Mouse (Mus musculus): Measurements from ENCODE around the gene Dbp. TPM values are rescaled to one million over a fixed set of nuclear protein-coding genes. Genes with fewer than 3 reads are reported as not detected.
A peak's percentile ranks its signal among the peaks of the same experiment; 100 is the strongest.

The Dbp gene
- polyA plus RNA-seq, 1 experiment from 2014 or later = 3.4 TPM

DNA sequence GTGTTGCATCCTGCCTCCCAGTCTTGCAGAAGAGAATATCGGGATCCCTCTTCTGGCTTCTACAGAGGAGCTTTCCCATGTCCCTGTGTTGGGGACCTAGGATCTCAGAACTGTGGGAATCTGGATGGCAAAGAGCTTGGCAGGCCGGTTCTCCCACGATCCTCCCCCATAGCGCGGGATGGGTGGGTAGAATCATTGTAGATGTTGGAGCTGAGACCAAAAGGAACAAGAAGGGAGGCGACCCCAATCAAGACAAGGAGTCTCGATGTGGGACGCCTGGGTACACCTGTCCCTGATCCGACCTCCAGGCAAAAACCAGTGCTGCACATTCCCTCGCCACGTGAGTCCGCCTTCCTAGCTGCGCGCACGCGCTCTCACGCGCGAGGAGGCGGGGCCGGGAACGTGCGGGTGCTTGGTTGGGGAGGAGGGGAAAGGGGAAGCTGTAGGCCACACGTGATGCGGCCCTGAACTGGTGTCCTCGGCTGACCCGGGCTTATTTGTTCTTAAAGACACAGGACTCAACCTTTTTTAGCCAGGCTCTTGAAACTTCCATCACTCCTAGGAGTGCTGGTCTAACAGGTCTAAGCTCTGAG, 2.6 kb downstream of the Dbp start:
- ATAC-seq (ENCODE audit: low read depth) = peak; percentile 12

DNA sequence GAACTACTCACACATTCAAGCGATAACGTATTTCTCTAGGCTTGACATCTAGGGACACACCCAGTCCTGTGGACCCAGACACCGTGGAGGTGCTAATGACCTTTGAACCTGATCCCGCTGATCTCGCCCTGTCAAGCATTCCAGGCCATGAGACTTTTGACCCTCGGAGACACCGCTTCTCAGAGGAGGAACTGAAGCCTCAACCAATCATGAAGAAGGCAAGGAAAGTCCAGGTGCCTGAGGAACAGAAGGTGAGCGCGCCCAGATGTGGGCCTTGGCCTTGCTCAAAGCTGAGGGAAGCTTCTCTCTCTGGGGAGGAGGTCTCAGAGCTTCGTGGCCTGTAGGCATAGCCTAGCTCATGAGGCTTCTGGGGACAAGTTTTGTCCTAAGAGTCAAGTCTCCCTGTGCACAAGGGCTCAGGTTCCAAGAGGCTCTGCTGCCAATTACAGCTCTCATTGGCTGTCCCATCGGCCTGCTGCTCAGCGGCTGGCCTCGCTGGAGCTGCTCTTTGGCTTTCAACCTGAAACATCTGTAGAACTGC, 3.4 kb downstream of the Dbp start:
- Histone ChIP-seq H3K27ac (replicated peaks; ENCODE audit: low read depth, low read length) (peak overlapping the region; percentile 84), H3K9me3 (ENCODE audit: control insufficient read depth, low read length) (no peaks in the 10 kb centered on the region), H3K4me3 (ENCODE audit: low read depth, low read length) (peak overlapping the region; percentile 65), H3K4me2 (ENCODE audit: low read depth, low read length) (peak overlapping the region; percentile 93), H3K27me3 (replicated peaks; ENCODE audit: control insufficient read depth, insufficient read depth, low read length) (no peaks in the 10 kb centered on the region), H3K9ac (ENCODE audit: low read depth, low read length) (peak overlapping the region; percentile 2; the same call in 1 of the 2 replicates), H3K4me1 (ENCODE audit: control insufficient read depth, insufficient read depth, low read length) (peaks cover 30% of the 10 kb centered on the region), H3K36me3 (ENCODE audit: control insufficient read depth, insufficient read depth, low read length) (peaks cover 38% of the 10 kb centered on the region)
- WGBS = 36% methylated on average over 13 of the region's 13 CpGs
- DNase-seq (ENCODE audit: low spot score) = no peak
- no peak for ATAC-seq (ENCODE audit: low read depth)

More for the DNA sequence above, 2.6 kb downstream of the Dbp start:
- peak overlapping the region; percentile 93 for H3K4me2 ChIP-seq (ENCODE audit: low read depth, low read length)
- peaks cover 30% of the 10 kb centered on the region for H3K36me3 ChIP-seq (ENCODE audit: control insufficient read depth, insufficient read depth, low read length)
- H3K9ac ChIP-seq (ENCODE audit: low read depth, low read length) = peak overlapping the region; percentile 82; the same call in 1 of the 2 replicates
- H3K4me1 ChIP-seq (ENCODE audit: control insufficient read depth, insufficient read depth, low read length) = peaks cover 32% of the 10 kb centered on the region
- DNase-seq (ENCODE audit: low spot score) = peak; percentile 94
- H3K27ac ChIP-seq (replicated peaks; ENCODE audit: low read depth, low read length) = peak overlapping the region; percentile 84
- no peaks in the 10 kb centered on the region for H3K9me3 ChIP-seq (ENCODE audit: control insufficient read depth, low read length)
- H3K27me3 ChIP-seq (replicated peaks; ENCODE audit: control insufficient read depth, insufficient read depth, low read length) = no peaks in the 10 kb centered on the region
- under 1% methylated on average over 27 of the region's 27 CpGs for WGBS
- H3K4me3 ChIP-seq (ENCODE audit: low read depth, low read length) = peak overlapping the region; percentile 65

DNA sequence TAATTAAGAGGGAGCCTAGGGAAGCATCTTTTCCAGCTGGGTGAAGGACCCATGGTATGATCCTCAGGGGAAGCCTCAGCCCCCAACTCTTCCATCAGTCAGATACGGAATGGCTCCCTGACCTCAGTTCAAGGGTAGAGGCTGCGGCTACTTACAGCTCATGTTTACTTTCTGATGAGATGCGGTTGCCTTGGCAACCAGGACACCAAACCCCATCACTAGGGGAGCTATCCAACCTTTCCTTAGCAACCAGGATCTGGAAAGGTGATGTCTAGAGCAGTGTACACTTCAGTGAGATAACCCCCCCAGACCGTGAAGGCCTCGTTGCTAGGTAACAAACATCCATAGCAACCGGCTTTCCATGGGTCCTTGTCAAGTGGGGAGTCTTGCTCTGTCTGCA, 4.1 kb downstream of the Dbp start:
- Histone ChIP-seq H3K4me2 (ENCODE audit: low read depth, low read length) (no peak overlapping the region), H3K4me1 (ENCODE audit: control insufficient read depth, insufficient read depth, low read length) (peaks cover 24% of the 10 kb centered on the region)

DNA sequence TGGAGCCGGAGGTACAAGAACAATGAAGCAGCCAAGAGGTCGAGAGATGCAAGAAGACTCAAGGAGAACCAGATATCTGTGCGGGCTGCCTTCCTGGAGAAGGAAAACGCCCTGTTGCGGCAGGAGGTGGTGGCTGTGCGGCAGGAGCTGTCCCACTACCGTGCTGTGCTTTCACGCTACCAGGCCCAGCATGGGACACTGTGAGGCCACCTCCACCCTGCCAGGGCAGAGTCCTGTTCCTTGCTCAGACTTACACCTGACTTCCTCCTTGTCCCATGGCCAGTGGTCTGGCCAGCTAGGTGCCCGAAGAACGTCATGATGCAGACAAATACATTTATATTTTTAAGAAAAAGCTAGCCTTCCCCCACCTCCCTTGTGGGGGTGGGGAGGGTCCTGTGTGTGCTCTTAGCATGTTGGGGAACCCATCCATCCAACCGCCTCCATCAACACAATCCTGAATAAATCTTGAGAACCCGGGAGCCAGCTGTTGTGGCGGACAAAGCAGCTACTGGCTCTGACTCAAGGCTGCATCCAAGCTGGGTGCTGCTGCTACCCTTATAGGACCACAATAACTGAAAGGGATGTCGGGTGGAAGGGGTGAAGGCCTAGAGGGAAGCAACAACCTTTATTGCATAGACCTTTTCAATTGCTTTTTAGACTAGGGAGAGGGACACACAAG, 4.9 kb downstream of the Dbp start:
- Histone ChIP-seq H3K9me3 (ENCODE audit: control insufficient read depth, low read length) (no peaks in the 10 kb centered on the region), H3K27me3 (replicated peaks; ENCODE audit: control insufficient read depth, insufficient read depth, low read length) (no peaks in the 10 kb centered on the region), H3K9ac (ENCODE audit: low read depth, low read length) (no peak overlapping the region), H3K27ac (replicated peaks; ENCODE audit: low read depth, low read length) (no peak overlapping the region), H3K4me2 (ENCODE audit: low read depth, low read length) (no peak overlapping the region), H3K4me1 (ENCODE audit: control insufficient read depth, insufficient read depth, low read length) (peaks cover 28% of the 10 kb centered on the region), H3K36me3 (ENCODE audit: control insufficient read depth, insufficient read depth, low read length) (peaks cover 43% of the 10 kb centered on the region), H3K4me3 (ENCODE audit: low read depth, low read length) (no peak overlapping the region)
- ATAC-seq (ENCODE audit: low read depth) (no peak), DNase-seq (ENCODE audit: low spot score) (no peak)
- WGBS = 76% methylated on average over 14 of the region's 14 CpGs

More for the DNA sequence above, 4.1 kb downstream of the Dbp start:
- Histone ChIP-seq H3K27ac (replicated peaks; ENCODE audit: low read depth, low read length) (no peak overlapping the region), H3K9me3 (ENCODE audit: control insufficient read depth, low read length) (no peaks in the 10 kb centered on the region), H3K36me3 (ENCODE audit: control insufficient read depth, insufficient read depth, low read length) (peaks cover 43% of the 10 kb centered on the region), H3K4me3 (ENCODE audit: low read depth, low read length) (no peak overlapping the region), H3K9ac (ENCODE audit: low read depth, low read length) (no peak overlapping the region), H3K27me3 (replicated peaks; ENCODE audit: control insufficient read depth, insufficient read depth, low read length) (no peaks in the 10 kb centered on the region)
- WGBS = 56% methylated on average over 6 of the region's 6 CpGs
- no peak for ATAC-seq (ENCODE audit: low read depth)
- DNase-seq (ENCODE audit: low spot score) = peak; percentile 48

DNA sequence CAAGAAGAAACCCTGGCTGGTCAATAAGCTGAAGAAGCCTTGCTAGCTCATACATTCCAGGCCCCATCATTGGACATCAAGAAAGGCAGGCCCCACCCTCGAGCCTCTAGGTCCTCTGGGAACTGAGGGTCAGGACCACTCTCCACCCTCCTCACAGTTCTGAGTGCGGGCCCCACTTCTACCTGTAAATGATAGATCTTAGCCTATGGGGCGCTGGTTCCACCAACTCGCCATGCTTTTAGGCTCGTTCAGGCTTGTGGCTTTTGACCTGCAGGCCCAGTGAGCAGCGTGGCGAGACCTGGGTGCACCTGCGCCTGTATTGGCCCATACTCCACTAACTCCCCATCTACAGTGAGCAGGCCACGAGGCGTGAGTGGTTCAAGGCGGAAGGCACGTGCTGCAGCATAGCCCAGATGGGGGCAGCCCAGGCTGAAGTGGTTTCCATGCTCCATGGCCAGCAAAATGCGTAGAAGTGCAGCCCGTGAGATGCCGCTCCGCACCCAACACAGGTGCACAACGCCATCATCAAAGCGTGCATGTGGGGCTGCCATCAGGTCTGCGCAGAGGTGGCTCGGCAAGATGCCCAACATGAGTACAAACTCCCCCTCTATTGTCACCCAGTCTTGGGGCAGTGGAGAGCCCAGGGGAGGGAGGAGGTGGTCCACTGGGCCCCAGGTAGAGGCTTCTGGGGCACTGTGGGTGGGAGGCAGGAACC, 5.7 kb downstream of the Dbp start:
- DNase-seq (ENCODE audit: low spot score) = no peak
- Histone ChIP-seq H3K4me3 (ENCODE audit: low read depth, low read length) (no peak overlapping the region), H3K27ac (replicated peaks; ENCODE audit: low read depth, low read length) (no peak overlapping the region), H3K36me3 (ENCODE audit: control insufficient read depth, insufficient read depth, low read length) (peaks cover 43% of the 10 kb centered on the region), H3K4me2 (ENCODE audit: low read depth, low read length) (no peak overlapping the region), H3K4me1 (ENCODE audit: control insufficient read depth, insufficient read depth, low read length) (peaks cover 30% of the 10 kb centered on the region), H3K9me3 (ENCODE audit: control insufficient read depth, low read length) (no peaks in the 10 kb centered on the region), H3K27me3 (replicated peaks; ENCODE audit: control insufficient read depth, insufficient read depth, low read length) (no peaks in the 10 kb centered on the region), H3K9ac (ENCODE audit: low read depth, low read length) (no peak overlapping the region)
- 89% methylated on average over 20 of the region's 20 CpGs for WGBS
- no peak for ATAC-seq (ENCODE audit: low read depth)

DNA sequence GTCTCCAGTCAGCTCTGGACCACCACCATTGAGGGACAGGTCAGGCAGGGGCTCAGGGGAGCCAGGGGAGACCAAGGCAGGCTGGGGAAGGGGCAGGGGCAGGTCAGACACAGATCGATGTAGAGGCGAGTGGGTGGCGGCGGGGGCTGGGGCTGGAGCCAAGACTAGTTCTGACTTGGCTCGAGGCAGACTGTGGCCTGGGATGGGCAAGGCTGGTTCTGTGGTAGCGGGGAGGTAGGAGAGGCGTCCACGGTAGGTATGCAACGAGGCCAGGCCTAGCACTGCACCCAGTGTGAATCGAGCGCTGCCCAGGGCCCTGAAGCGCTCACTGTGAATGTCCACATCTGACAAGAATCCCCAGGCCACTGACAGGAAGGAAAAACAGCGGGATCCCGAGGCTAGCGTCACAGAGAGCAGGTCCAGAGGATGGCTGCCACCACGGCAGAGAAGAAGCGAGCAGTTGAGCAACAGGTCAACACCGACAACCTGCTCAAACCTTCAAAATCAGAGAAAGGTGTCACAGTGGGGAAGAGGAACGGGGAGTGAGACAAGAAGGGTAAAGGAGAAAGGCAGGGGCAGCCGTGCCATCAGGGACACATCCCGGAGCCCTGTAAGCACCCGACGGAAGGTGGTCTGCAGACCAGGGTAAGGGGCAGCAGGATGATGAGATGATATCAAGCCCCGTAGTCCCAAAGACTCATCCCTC, 6.6 kb downstream of the Dbp start:
- Histone ChIP-seq H3K4me3 (ENCODE audit: low read depth, low read length) (no peak overlapping the region), H3K27me3 (replicated peaks; ENCODE audit: control insufficient read depth, insufficient read depth, low read length) (no peaks in the 10 kb centered on the region), H3K36me3 (ENCODE audit: control insufficient read depth, insufficient read depth, low read length) (peaks cover 43% of the 10 kb centered on the region), H3K9ac (ENCODE audit: low read depth, low read length) (no peak overlapping the region), H3K4me1 (ENCODE audit: control insufficient read depth, insufficient read depth, low read length) (peaks cover 35% of the 10 kb centered on the region), H3K27ac (replicated peaks; ENCODE audit: low read depth, low read length) (no peak overlapping the region), H3K9me3 (ENCODE audit: control insufficient read depth, low read length) (no peaks in the 10 kb centered on the region), H3K4me2 (ENCODE audit: low read depth, low read length) (no peak overlapping the region)
- no peak for ATAC-seq (ENCODE audit: low read depth)
- 92% methylated on average over 24 of the region's 24 CpGs for WGBS
- no peak for DNase-seq (ENCODE audit: low spot score)

DNA sequence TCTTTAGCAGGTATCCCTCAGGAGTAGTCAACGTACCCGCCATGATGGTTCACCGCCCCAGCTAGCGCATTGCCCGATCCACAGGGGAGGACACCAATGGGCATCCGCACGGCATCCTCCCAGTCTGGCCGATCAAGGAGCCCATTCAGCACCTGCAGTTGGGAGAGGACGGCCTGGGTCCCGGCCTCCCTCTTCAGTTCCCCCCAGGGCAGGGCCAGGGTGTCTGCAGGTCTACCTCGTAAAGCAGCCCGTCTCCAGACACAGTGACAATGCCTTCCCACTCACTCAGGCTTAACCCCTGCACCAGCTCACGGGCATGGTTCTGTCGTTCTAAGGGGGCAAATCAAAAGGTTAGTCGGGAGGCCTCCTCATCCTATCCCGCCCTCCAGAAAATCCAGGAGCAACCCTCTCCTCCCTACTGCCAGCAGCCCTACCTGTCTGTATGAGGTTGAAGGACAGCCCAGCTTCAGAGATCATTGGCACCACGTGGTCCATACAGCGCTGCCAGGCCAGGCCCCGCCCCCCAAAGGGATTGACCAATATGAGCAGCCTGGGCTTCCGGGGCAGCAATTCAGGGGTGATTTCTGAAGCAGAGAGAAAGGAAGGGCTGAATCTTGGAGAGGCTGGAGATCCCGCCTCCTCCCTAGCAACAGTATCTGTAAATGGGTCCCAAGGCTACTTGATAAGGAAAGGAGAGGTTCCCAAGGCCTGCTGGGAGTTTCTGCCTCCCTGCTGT, 7.3 kb downstream of the Dbp start:
- Histone ChIP-seq H3K4me1 (ENCODE audit: control insufficient read depth, insufficient read depth, low read length) (peaks cover 35% of the 10 kb centered on the region), H3K9me3 (ENCODE audit: control insufficient read depth, low read length) (no peaks in the 10 kb centered on the region), H3K9ac (ENCODE audit: low read depth, low read length) (no peak overlapping the region), H3K4me3 (ENCODE audit: low read depth, low read length) (no peak overlapping the region), H3K36me3 (ENCODE audit: control insufficient read depth, insufficient read depth, low read length) (peaks cover 43% of the 10 kb centered on the region), H3K27ac (replicated peaks; ENCODE audit: low read depth, low read length) (no peak overlapping the region), H3K4me2 (ENCODE audit: low read depth, low read length) (no peak overlapping the region), H3K27me3 (replicated peaks; ENCODE audit: control insufficient read depth, insufficient read depth, low read length) (no peaks in the 10 kb centered on the region)
- DNase-seq (ENCODE audit: low spot score) (no peak), ATAC-seq (ENCODE audit: low read depth) (no peak)
- WGBS = 85% methylated on average over 16 of the region's 21 CpGs

DNA sequence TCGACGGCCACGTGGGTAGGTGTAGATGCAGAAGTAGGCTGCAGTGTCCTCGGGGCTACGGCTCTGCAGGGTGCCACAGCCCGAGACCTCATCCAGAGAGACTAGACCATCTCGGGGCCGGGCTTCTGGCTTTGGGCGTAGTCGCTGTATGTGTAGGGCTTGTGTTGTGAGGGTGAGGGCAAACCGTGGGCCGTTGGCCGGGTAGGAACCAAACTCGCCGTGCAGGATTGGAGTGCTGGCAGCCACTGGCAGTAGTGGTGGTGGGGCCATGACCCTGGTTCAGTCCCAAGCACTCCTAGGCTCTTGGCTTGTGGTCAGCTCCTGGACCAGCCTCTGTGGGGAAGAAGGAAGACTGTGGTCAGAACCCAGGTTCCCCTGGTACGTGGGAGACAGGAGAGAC, 8.5 kb downstream of the Dbp start:
- ATAC-seq (ENCODE audit: low read depth) = no peak
- H3K4me3 ChIP-seq (ENCODE audit: low read depth, low read length) = no peak overlapping the region
- no peak overlapping the region for H3K27ac ChIP-seq (replicated peaks; ENCODE audit: low read depth, low read length)
- H3K9ac ChIP-seq (ENCODE audit: low read depth, low read length) = no peak overlapping the region
- H3K9me3 ChIP-seq (ENCODE audit: control insufficient read depth, low read length) = no peaks in the 10 kb centered on the region
- H3K4me2 ChIP-seq (ENCODE audit: low read depth, low read length) = no peak overlapping the region
- WGBS = 92% methylated on average over 14 of the region's 16 CpGs
- no peaks in the 10 kb centered on the region for H3K27me3 ChIP-seq (replicated peaks; ENCODE audit: control insufficient read depth, insufficient read depth, low read length)
- peaks cover 23% of the 10 kb centered on the region for H3K4me1 ChIP-seq (ENCODE audit: control insufficient read depth, insufficient read depth, low read length)
- no peak for DNase-seq (ENCODE audit: low spot score)
- peaks cover 43% of the 10 kb centered on the region for H3K36me3 ChIP-seq (ENCODE audit: control insufficient read depth, insufficient read depth, low read length)
